Mouse (Mus musculus) stomach, embryonic 16.5 days (tissue): ENCODE measurements around the gene Kcnj2. TPM values are rescaled to one million over a fixed set of nuclear protein-coding genes. Genes with fewer than 3 reads are reported as not detected.

Experiments used
- ATAC-seq: fragments of 200-750 bp; cut with Nextera tagmentation; 2 replicates; pipeline ENCODE4 v1.8.0; 2017; ENCODE audit warnings: moderate number of reproducible peaks, moderate TSS enrichment; ENCODE audit not compliant: insufficient read depth, low FRiP score
- H3K27ac ChIP-seq: fragments of 300-500 bp; sonication (generic); 2 replicates; pipeline ENCODE4 v1.5.1; 2014; ENCODE audit warnings: low read length
- H3K27me3 ChIP-seq: fragments of 300-500 bp; sonication (generic); 2 replicates; pipeline ENCODE4 v1.6.1; 2014; ENCODE audit warnings: low read length, control low read depth, mixed read lengths; ENCODE audit not compliant: control insufficient read depth, insufficient read depth
- H3K36me3 ChIP-seq: fragments of 300-500 bp; sonication (generic); 2 replicates; pipeline ENCODE4 v1.6.1; 2014; ENCODE audit warnings: low read length; ENCODE audit not compliant: control insufficient read depth, insufficient read depth
- H3K4me1 ChIP-seq: fragments of 300-500 bp; sonication (generic); 2 replicates; pipeline ENCODE4 v1.6.1; 2014; ENCODE audit warnings: low read length, control low read depth, mixed read lengths; ENCODE audit not compliant: control insufficient read depth, insufficient read depth
- H3K4me2 ChIP-seq: fragments of 300-500 bp; sonication (generic); 2 replicates; pipeline ENCODE4 v1.6.1; 2014; ENCODE audit warnings: low read depth, low read length, mixed read lengths
- H3K4me3 ChIP-seq: fragments of 300-500 bp; sonication (generic); replicated peaks from 2 replicates; pipeline ENCODE4 v1.5.1; 2014; ENCODE audit warnings: mild to moderate bottlenecking, low read length
- H3K9ac ChIP-seq: fragments of 300-500 bp; sonication (generic); 2 replicates; pipeline ENCODE4 v1.6.1; 2014; ENCODE audit warnings: low read length
- H3K9me3 ChIP-seq: fragments of 300-500 bp; sonication (generic); replicated peaks from 2 replicates; pipeline ENCODE4 v1.6.1; 2016; ENCODE audit warnings: low read length, control low read depth; ENCODE audit not compliant: control insufficient read depth
- WGBS: fragments of 180-500 bp; shearing (Covaris S2); extraction: QIAGEN DNeasy Blood & Tissue Kit; methylation state at CpG from one replicate; pipeline ENCODE4 v1.1.7; 2014; 5-methylcytosine and 5-hydroxymethylcytosine counted together
- polyA plus RNA-seq: library from polyadenylated mRNA; unstranded; fragments of >200 nt; fragmentation: Nextera tagmentation; extraction: Ambion mirVana; gene quantifications from 2 replicates; pipeline ENCODE4 v1.2.1, GENCODE M21; 2015

Gene Kcnj2
- polyA plus RNA-seq, 1 experiment from 2014 or later: 1.2 TPM

- Histone ChIP-seq H3K9ac (no peak overlapping the region), H3K4me1 (no peaks in the 10 kb centered on the region), H3K9me3 (no peaks in the 10 kb centered on the region), H3K27ac (no peak overlapping the region), H3K27me3 (no peaks in the 10 kb centered on the region), H3K4me2 (no peak overlapping the region), H3K4me3 (no peak overlapping the region), H3K36me3 (no peaks in the 10 kb centered on the region)
- WGBS: 71% methylated on average over 2 of the region's 2 CpGs
- no peak for ATAC-seq
Measured at GRCm38 (mm10) chr11:111083009-111083408, 17.0 kb downstream of the Kcnj2 start.

GRCm38 (mm10) chr11:111086933-111087332 lies 21.0 kb downstream of the Kcnj2 start:
- no peaks in the 10 kb centered on the region for H3K4me1 ChIP-seq
- H3K9me3 ChIP-seq: no peaks in the 10 kb centered on the region
- no peak overlapping the region for H3K27ac ChIP-seq
- no peaks in the 10 kb centered on the region for H3K36me3 ChIP-seq
- 45% methylated on average over 6 of the region's 6 CpGs for WGBS
- H3K27me3 ChIP-seq: no peaks in the 10 kb centered on the region
- no peak for ATAC-seq
- no peak overlapping the region for H3K4me3 ChIP-seq
- H3K9ac ChIP-seq: no peak overlapping the region
- no peak overlapping the region for H3K4me2 ChIP-seq

GRCm38 (mm10) chr11:111088226-111088625 lies 22.3 kb downstream of the Kcnj2 start:
- Histone ChIP-seq H3K4me3 (no peak overlapping the region), H3K4me1 (no peaks in the 10 kb centered on the region), H3K9ac (no peak overlapping the region), H3K4me2 (no peak overlapping the region), H3K36me3 (no peaks in the 10 kb centered on the region), H3K27ac (no peak overlapping the region), H3K27me3 (no peaks in the 10 kb centered on the region), H3K9me3 (no peaks in the 10 kb centered on the region)
- ATAC-seq: no peak

GRCm38 (mm10) chr11:111088812-111089211 lies 22.8 kb downstream of the Kcnj2 start:
- no peak for ATAC-seq
- no peak overlapping the region for H3K4me3 ChIP-seq

GRCm38 (mm10) chr11:111091117-111091516 lies 25.2 kb downstream of the Kcnj2 start:
- Histone ChIP-seq H3K9me3 (no peaks in the 10 kb centered on the region), H3K36me3 (no peaks in the 10 kb centered on the region), H3K4me2 (no peak overlapping the region), H3K4me1 (no peaks in the 10 kb centered on the region), H3K27ac (no peak overlapping the region), H3K9ac (no peak overlapping the region), H3K4me3 (no peak overlapping the region), H3K27me3 (no peaks in the 10 kb centered on the region)
- ATAC-seq: no peak
- WGBS: 63% methylated on average over 6 of the region's 6 CpGs

More at GRCm38 (mm10) chr11:111088812-111089211, 22.8 kb downstream of the Kcnj2 start:
- Histone ChIP-seq H3K27ac (no peak overlapping the region), H3K36me3 (no peaks in the 10 kb centered on the region), H3K9me3 (no peaks in the 10 kb centered on the region), H3K4me2 (no peak overlapping the region), H3K27me3 (no peaks in the 10 kb centered on the region), H3K9ac (no peak overlapping the region), H3K4me1 (no peaks in the 10 kb centered on the region)
- 41% methylated on average over 3 of the region's 3 CpGs for WGBS

GRCm38 (mm10) chr11:111092967-111093366 lies 27.0 kb downstream of the Kcnj2 start:
- Histone ChIP-seq H3K9me3 (no peaks in the 10 kb centered on the region), H3K27ac (no peak overlapping the region), H3K4me2 (no peak overlapping the region), H3K27me3 (no peaks in the 10 kb centered on the region), H3K36me3 (no peaks in the 10 kb centered on the region), H3K4me1 (no peaks in the 10 kb centered on the region), H3K9ac (no peak overlapping the region), H3K4me3 (no peak overlapping the region)
- WGBS: 78% methylated on average over 2 of the region's 2 CpGs
- no peak for ATAC-seq

GRCm38 (mm10) chr11:111096612-111097011 lies 30.6 kb downstream of the Kcnj2 start:
- no peak overlapping the region for H3K4me3 ChIP-seq
- ATAC-seq: no peak
- no peak overlapping the region for H3K9ac ChIP-seq
- no peaks in the 10 kb centered on the region for H3K9me3 ChIP-seq
- no peaks in the 10 kb centered on the region for H3K4me1 ChIP-seq
- WGBS: 77% methylated on average over 5 of the region's 5 CpGs
- no peaks in the 10 kb centered on the region for H3K36me3 ChIP-seq
- no peak overlapping the region for H3K4me2 ChIP-seq
- no peaks in the 10 kb centered on the region for H3K27me3 ChIP-seq
- no peak overlapping the region for H3K27ac ChIP-seq

GRCm38 (mm10) chr11:111100131-111100530 lies 34.2 kb downstream of the Kcnj2 start:
- 79% methylated on average over 2 of the region's 2 CpGs for WGBS
- no peak overlapping the region for H3K4me2 ChIP-seq

GRCm38 (mm10) chr11:111100651-111101050 lies 34.7 kb downstream of the Kcnj2 start:
- no peak overlapping the region for H3K4me3 ChIP-seq
- no peak overlapping the region for H3K27ac ChIP-seq
- ATAC-seq: no peak
- no peaks in the 10 kb centered on the region for H3K27me3 ChIP-seq
- no peak overlapping the region for H3K9ac ChIP-seq
- H3K4me2 ChIP-seq: no peak overlapping the region
- no peaks in the 10 kb centered on the region for H3K9me3 ChIP-seq
- H3K36me3 ChIP-seq: no peaks in the 10 kb centered on the region
- WGBS: 76% methylated on average over 4 of the region's 4 CpGs
- no peaks in the 10 kb centered on the region for H3K4me1 ChIP-seq

More at GRCm38 (mm10) chr11:111100131-111100530, 34.2 kb downstream of the Kcnj2 start:
- no peaks in the 10 kb centered on the region for H3K4me1 ChIP-seq
- no peak overlapping the region for H3K4me3 ChIP-seq
- H3K9me3 ChIP-seq: no peaks in the 10 kb centered on the region
- H3K36me3 ChIP-seq: no peaks in the 10 kb centered on the region
- H3K27me3 ChIP-seq: no peaks in the 10 kb centered on the region
- no peak overlapping the region for H3K27ac ChIP-seq
- H3K9ac ChIP-seq: no peak overlapping the region
- no peak for ATAC-seq
